Mouse (Mus musculus): ENCODE data around the gene Aox2. TPM values are rescaled to one million over a fixed set of nuclear protein-coding genes. Genes with fewer than 3 reads are reported as not detected.

Aox2 gene
- polyA plus RNA-seq, 1 experiment from 2014 or later = 0.07 TPM

- WGBS = 79% methylated on average over 5 of the region's 5 CpGs
- peaks cover 16% of the 10 kb centered on the region for H3K4me1 ChIP-seq (replicated peaks; ENCODE audit: control insufficient read depth, insufficient read depth, low read length)
- ATAC-seq (replicated peaks; ENCODE audit: low FRiP score, low TSS enrichment, low read depth) = no peak
- H3K4me3 ChIP-seq (ENCODE audit: low read depth, low read length) = no peak overlapping the region
- H3K9ac ChIP-seq (ENCODE audit: low read length) = no peak overlapping the region
- H3K27ac ChIP-seq (ENCODE audit: low read depth) = no peak overlapping the region
- H3K9me3 ChIP-seq (ENCODE audit: control insufficient read depth, low read length) = no peaks in the 10 kb centered on the region
- no peaks in the 10 kb centered on the region for H3K27me3 ChIP-seq (replicated peaks; ENCODE audit: control insufficient read depth, insufficient read depth, low read length)
- no peak for DNase-seq (ENCODE audit: low spot score)
- no peak overlapping the region for H3K4me2 ChIP-seq (ENCODE audit: low read length)
- H3K36me3 ChIP-seq (ENCODE audit: control insufficient read depth, insufficient read depth, low read length) = no peaks in the 10 kb centered on the region
Observed at GRCm38 (mm10) chr1:58294730-58295129, 16.6 kb downstream of the Aox2 start.

GRCm38 (mm10) chr1:58296278-58296677, 18.2 kb downstream of the Aox2 start:
- Histone ChIP-seq H3K27me3 (replicated peaks; ENCODE audit: control insufficient read depth, insufficient read depth, low read length) (no peaks in the 10 kb centered on the region), H3K4me3 (ENCODE audit: low read depth, low read length) (no peak overlapping the region), H3K27ac (ENCODE audit: low read depth) (no peak overlapping the region), H3K9me3 (ENCODE audit: control insufficient read depth, low read length) (no peaks in the 10 kb centered on the region), H3K4me1 (replicated peaks; ENCODE audit: control insufficient read depth, insufficient read depth, low read length) (peaks cover 10% of the 10 kb centered on the region), H3K36me3 (ENCODE audit: control insufficient read depth, insufficient read depth, low read length) (no peaks in the 10 kb centered on the region), H3K4me2 (ENCODE audit: low read length) (no peak overlapping the region), H3K9ac (ENCODE audit: low read length) (no peak overlapping the region)
- peak; percentile 75 for DNase-seq (ENCODE audit: low spot score)
- peak; percentile 50; the same call in 1 of the 2 replicates for ATAC-seq (replicated peaks; ENCODE audit: low FRiP score, low TSS enrichment, low read depth)
- 4% methylated on average over 7 of the region's 7 CpGs for WGBS

DNA sequence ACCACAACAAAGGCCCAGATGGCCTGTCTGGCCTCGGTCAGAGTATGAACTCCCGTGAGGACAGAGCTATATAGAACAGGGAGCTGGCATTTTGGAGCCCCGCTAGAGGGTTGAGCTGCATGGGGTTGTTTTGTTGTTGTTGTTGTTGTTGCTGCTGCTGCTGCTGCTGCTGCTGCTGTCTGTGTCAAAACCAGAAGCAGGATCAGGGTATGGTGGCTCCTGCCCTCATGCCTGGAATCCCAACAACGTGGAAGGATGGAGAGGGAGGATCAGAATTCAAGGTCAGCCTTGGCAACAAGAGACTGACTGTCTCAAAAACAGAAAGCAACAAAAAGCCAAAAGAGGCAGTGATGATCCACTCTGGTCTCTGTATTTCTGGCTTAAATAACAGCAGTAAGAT, 18.7 kb downstream of the Aox2 start:
- Histone ChIP-seq H3K36me3 (ENCODE audit: control insufficient read depth, insufficient read depth, low read length) (no peaks in the 10 kb centered on the region), H3K9ac (ENCODE audit: low read length) (no peak overlapping the region), H3K27me3 (replicated peaks; ENCODE audit: control insufficient read depth, insufficient read depth, low read length) (no peaks in the 10 kb centered on the region), H3K4me2 (ENCODE audit: low read length) (no peak overlapping the region), H3K4me3 (ENCODE audit: low read depth, low read length) (no peak overlapping the region), H3K27ac (ENCODE audit: low read depth) (no peak overlapping the region), H3K4me1 (replicated peaks; ENCODE audit: control insufficient read depth, insufficient read depth, low read length) (0 out of 2 replicates have a peak, but pooled peaks cover 6% of the 10 kb centered on the region), H3K9me3 (ENCODE audit: control insufficient read depth, low read length) (no peaks in the 10 kb centered on the region)
- 56% methylated on average over 4 of the region's 4 CpGs for WGBS
- DNase-seq (ENCODE audit: low spot score) = no peak
- no peak for ATAC-seq (replicated peaks; ENCODE audit: low FRiP score, low TSS enrichment, low read depth)

DNA sequence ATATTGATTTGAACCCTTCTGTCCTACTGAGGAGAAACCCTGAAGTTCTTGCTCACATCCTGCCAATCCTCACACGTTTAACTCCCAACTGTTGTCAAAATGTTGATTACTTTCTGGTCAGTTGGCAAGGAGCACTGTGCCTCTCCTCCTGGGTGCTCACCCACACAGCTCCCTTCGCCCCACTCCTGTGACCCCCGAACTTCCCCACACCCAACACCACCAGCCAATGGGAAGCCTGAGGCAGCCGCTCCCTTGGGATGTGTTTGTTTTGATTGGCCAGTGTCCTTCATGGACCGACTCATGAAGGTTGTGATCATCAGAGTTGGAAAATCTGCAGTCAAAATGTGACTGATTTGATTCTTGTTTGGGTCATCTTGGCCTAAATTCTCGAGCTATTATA, 20.2 kb downstream of the Aox2 start:
- ATAC-seq (replicated peaks; ENCODE audit: low FRiP score, low TSS enrichment, low read depth) (no peak), DNase-seq (ENCODE audit: low spot score) (no peak)
- Histone ChIP-seq H3K27ac (ENCODE audit: low read depth) (no peak overlapping the region), H3K4me3 (ENCODE audit: low read depth, low read length) (no peak overlapping the region), H3K9ac (ENCODE audit: low read length) (no peak overlapping the region), H3K27me3 (replicated peaks; ENCODE audit: control insufficient read depth, insufficient read depth, low read length) (no peaks in the 10 kb centered on the region), H3K4me2 (ENCODE audit: low read length) (no peak overlapping the region), H3K4me1 (replicated peaks; ENCODE audit: control insufficient read depth, insufficient read depth, low read length) (0 out of 2 replicates have a peak, but pooled peaks cover under 1% of the 10 kb centered on the region), H3K36me3 (ENCODE audit: control insufficient read depth, insufficient read depth, low read length) (no peaks in the 10 kb centered on the region), H3K9me3 (ENCODE audit: control insufficient read depth, low read length) (no peaks in the 10 kb centered on the region)
- 68% methylated on average over 6 of the region's 6 CpGs for WGBS

GRCm38 (mm10) chr1:58301073-58301472, 22.9 kb downstream of the Aox2 start:
- Histone ChIP-seq H3K9ac (ENCODE audit: low read length) (no peak overlapping the region), H3K4me1 (replicated peaks; ENCODE audit: control insufficient read depth, insufficient read depth, low read length) (peaks cover 10% of the 10 kb centered on the region; the same call in 1 of the 2 replicates), H3K27me3 (replicated peaks; ENCODE audit: control insufficient read depth, insufficient read depth, low read length) (no peaks in the 10 kb centered on the region), H3K4me3 (ENCODE audit: low read depth, low read length) (no peak overlapping the region), H3K36me3 (ENCODE audit: control insufficient read depth, insufficient read depth, low read length) (no peaks in the 10 kb centered on the region), H3K9me3 (ENCODE audit: control insufficient read depth, low read length) (no peaks in the 10 kb centered on the region), H3K27ac (ENCODE audit: low read depth) (no peak overlapping the region), H3K4me2 (ENCODE audit: low read length) (no peak overlapping the region)
- DNase-seq (ENCODE audit: low spot score) = no peak
- no peak for ATAC-seq (replicated peaks; ENCODE audit: low FRiP score, low TSS enrichment, low read depth)
- 90% methylated on average over 7 of the region's 7 CpGs for WGBS

GRCm38 (mm10) chr1:58302015-58302414, 23.9 kb downstream of the Aox2 start:
- ATAC-seq (replicated peaks; ENCODE audit: low FRiP score, low TSS enrichment, low read depth) (no peak), DNase-seq (ENCODE audit: low spot score) (no peak)
- 74% methylated on average over 6 of the region's 6 CpGs for whole genome bisulfite sequencing

GRCm38 (mm10) chr1:58303009-58303408, 24.9 kb downstream of the Aox2 start:
- no peak overlapping the region for H3K27ac ChIP-seq (ENCODE audit: low read depth)
- DNase-seq (ENCODE audit: low spot score) (no peak), ATAC-seq (replicated peaks; ENCODE audit: low FRiP score, low TSS enrichment, low read depth) (no peak)
- no peak overlapping the region for H3K9ac ChIP-seq (ENCODE audit: low read length)
- no peak overlapping the region for H3K4me3 ChIP-seq (ENCODE audit: low read depth, low read length)
- H3K9me3 ChIP-seq (ENCODE audit: control insufficient read depth, low read length) = no peaks in the 10 kb centered on the region
- no peaks in the 10 kb centered on the region for H3K27me3 ChIP-seq (replicated peaks; ENCODE audit: control insufficient read depth, insufficient read depth, low read length)
- WGBS = 88% methylated on average over 6 of the region's 6 CpGs
- no peak overlapping the region for H3K4me2 ChIP-seq (ENCODE audit: low read length)
- H3K4me1 ChIP-seq (replicated peaks; ENCODE audit: control insufficient read depth, insufficient read depth, low read length) = peaks cover 10% of the 10 kb centered on the region; the same call in 1 of the 2 replicates
- no peaks in the 10 kb centered on the region for H3K36me3 ChIP-seq (ENCODE audit: control insufficient read depth, insufficient read depth, low read length)

More at GRCm38 (mm10) chr1:58302015-58302414, 23.9 kb downstream of the Aox2 start:
- Histone ChIP-seq H3K4me3 (ENCODE audit: low read depth, low read length) (no peak overlapping the region), H3K27me3 (replicated peaks; ENCODE audit: control insufficient read depth, insufficient read depth, low read length) (no peaks in the 10 kb centered on the region), H3K4me2 (ENCODE audit: low read length) (no peak overlapping the region), H3K27ac (ENCODE audit: low read depth) (no peak overlapping the region), H3K4me1 (replicated peaks; ENCODE audit: control insufficient read depth, insufficient read depth, low read length) (peaks cover 10% of the 10 kb centered on the region; the same call in 1 of the 2 replicates), H3K9me3 (ENCODE audit: control insufficient read depth, low read length) (no peaks in the 10 kb centered on the region), H3K36me3 (ENCODE audit: control insufficient read depth, insufficient read depth, low read length) (no peaks in the 10 kb centered on the region), H3K9ac (ENCODE audit: low read length) (no peak overlapping the region)

DNA sequence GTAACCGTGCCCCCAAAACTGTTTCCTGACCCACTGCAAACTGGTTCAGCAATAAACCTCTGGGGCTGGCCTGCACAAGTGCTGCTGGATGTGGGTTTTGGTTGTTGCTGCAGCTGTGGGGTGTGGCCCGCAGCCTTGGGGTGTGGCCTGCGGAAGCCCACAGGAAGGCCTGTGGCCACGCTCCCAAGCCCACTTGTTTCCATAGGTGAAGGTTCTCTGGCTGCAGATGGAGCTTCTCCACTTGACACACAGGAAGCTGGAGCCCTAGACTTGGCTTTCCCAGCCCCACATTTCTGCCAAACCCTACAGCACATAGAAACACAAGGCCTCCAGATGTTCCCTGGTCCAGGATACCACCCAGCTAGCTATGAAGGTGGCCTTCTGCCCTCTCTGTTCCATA, 25.6 kb downstream of the Aox2 start:
- Histone ChIP-seq H3K27me3 (replicated peaks; ENCODE audit: control insufficient read depth, insufficient read depth, low read length) (no peaks in the 10 kb centered on the region), H3K4me1 (replicated peaks; ENCODE audit: control insufficient read depth, insufficient read depth, low read length) (peaks cover 10% of the 10 kb centered on the region; the same call in 1 of the 2 replicates), H3K27ac (ENCODE audit: low read depth) (peak overlapping the region; percentile 60; the same call in 1 of the 2 replicates), H3K36me3 (ENCODE audit: control insufficient read depth, insufficient read depth, low read length) (no peaks in the 10 kb centered on the region), H3K4me3 (ENCODE audit: low read depth, low read length) (no peak overlapping the region), H3K9me3 (ENCODE audit: control insufficient read depth, low read length) (no peaks in the 10 kb centered on the region), H3K9ac (ENCODE audit: low read length) (no peak overlapping the region), H3K4me2 (ENCODE audit: low read length) (no peak overlapping the region)
- DNase-seq (ENCODE audit: low spot score) (no peak), ATAC-seq (replicated peaks; ENCODE audit: low FRiP score, low TSS enrichment, low read depth) (peak; percentile 76)
- WGBS = 58% methylated on average over 4 of the region's 4 CpGs

DNA sequence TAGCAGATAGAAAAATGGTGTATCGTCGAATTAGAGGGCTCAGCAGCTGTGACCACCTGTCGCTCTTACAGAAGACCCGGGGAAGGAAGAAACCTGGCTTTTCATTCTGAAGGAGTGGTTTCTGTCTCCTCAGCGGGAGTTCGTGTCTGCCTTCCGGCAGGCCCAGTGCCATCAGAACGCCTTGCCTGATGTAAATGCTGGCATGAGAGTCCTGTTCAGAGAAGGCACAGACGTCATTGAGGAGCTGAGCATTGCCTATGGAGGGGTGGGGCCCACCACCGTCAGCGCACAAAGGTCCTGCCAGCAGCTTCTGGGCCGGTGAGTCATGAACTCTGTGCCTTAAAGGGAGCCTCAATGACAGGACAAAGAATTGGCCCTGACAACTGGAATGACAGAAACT, 26.2 kb downstream of the Aox2 start:
- DNase-seq (ENCODE audit: low spot score) (peak; percentile 62), ATAC-seq (replicated peaks; ENCODE audit: low FRiP score, low TSS enrichment, low read depth) (0 out of 2 replicates have a peak, but pooled peaks have one; percentile 50)
- no peaks in the 10 kb centered on the region for H3K36me3 ChIP-seq (ENCODE audit: control insufficient read depth, insufficient read depth, low read length)
- peaks cover 10% of the 10 kb centered on the region; the same call in 1 of the 2 replicates for H3K4me1 ChIP-seq (replicated peaks; ENCODE audit: control insufficient read depth, insufficient read depth, low read length)
- no peak overlapping the region for H3K4me3 ChIP-seq (ENCODE audit: low read depth, low read length)
- no peak overlapping the region for H3K9ac ChIP-seq (ENCODE audit: low read length)
- WGBS = 40% methylated on average over 12 of the region's 12 CpGs
- H3K9me3 ChIP-seq (ENCODE audit: control insufficient read depth, low read length) = no peaks in the 10 kb centered on the region
- H3K4me2 ChIP-seq (ENCODE audit: low read length) = no peak overlapping the region
- no peaks in the 10 kb centered on the region for H3K27me3 ChIP-seq (replicated peaks; ENCODE audit: control insufficient read depth, insufficient read depth, low read length)
- peak overlapping the region; percentile 60 for H3K27ac ChIP-seq (ENCODE audit: low read depth)
